Comparison of ENCODE assay signal across 27 mouse cellular contexts in the genomic region with DNA sequence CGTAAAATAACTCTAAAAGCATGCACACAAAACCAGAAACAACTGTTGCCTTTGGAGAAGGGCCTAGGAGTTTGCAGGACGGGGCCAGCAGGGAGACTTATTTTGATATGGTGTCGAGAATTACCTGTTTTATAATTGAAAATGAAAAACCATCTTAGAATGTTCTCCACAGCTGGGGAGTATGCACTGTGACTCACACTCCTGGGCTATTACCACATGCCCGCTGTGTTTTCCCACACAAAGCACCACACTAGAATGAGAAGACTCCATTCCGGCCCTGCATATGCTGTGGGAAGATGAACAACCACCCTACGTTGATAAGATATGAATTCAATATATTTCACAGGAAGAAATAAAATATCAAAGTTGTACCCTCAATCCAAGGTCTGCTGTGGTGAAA.
DNase-seq lines count a peak whose midpoint lies in the region; ATAC-seq and TF ChIP-seq lines count a peak whose summit lies in the region.
"Had no signal": no experiment of that assay in that cellular context is flagged by ENCODE, and none has a peak within 500 bp of the region (broad histone marks: within the 10 kb centered on the region; RNA-seq: fewer than 3 reads in every experiment).

No protein-coding gene starts in this region.

- intact Hi-C loops in heart, postnatal 10 days (cut with DNase I) = no loop called here

- no peak for ATAC-seq in neural tube, embryonic 13.5 days (ENCODE audit: low read depth)
- ATAC-seq in megakaryocyte progenitor cell, adult 5-6 weeks (replicated peaks; ENCODE audit: poor library complexity) = no peak
- ATAC-seq: activated CD4-positive, CD25-positive, alpha-beta regulatory T cell, adult 4 months; CD4-positive, CD25-positive, alpha-beta regulatory T cell, adult 4 months; forebrain, embryonic 13.5 days; forebrain, embryonic 16.5 days; Patski had no signal

- no peak for TF ChIP-seq CTCF in embryonic fibroblast, embryonic 13.5 days (IDR thresholded peaks at IDR 0.05; ENCODE audit: borderline replicate concordance, insufficient read depth, low read length)

- H3K4me1 ChIP-seq in heart, embryonic 10.5 days = 0 out of 2 replicates have a peak, but pooled peaks cover 5% of the 10 kb centered on the region
- H3K4me1 ChIP-seq in neural tube, embryonic 13.5 days (replicated peaks) = peaks cover 20% of the 10 kb centered on the region
- peaks cover 5% of the 10 kb centered on the region; the same call in 1 of the 2 replicates for H3K4me1 ChIP-seq in embryonic fibroblast, embryonic 13.5 days (ENCODE audit: control insufficient read depth, insufficient read depth, low read length)
- peaks cover 26% of the 10 kb centered on the region for H3K4me1 ChIP-seq in limb, embryonic 10.5 days
- H3K4me1 ChIP-seq: forebrain, embryonic 13.5 days had no signal

- no peak overlapping the region for H3K9ac ChIP-seq in neural tube, embryonic 13.5 days
- H3K9ac ChIP-seq: embryonic facial prominence, embryonic 12.5 days; forebrain, embryonic 13.5 days had no signal

- H3K4me2 ChIP-seq in neural tube, embryonic 13.5 days = no peak overlapping the region
- H3K4me2 ChIP-seq: embryonic facial prominence, embryonic 12.5 days; forebrain, embryonic 13.5 days had no signal

- H3K4me3 ChIP-seq in heart, embryonic 10.5 days = no peak overlapping the region
- H3K4me3 ChIP-seq in neural tube, embryonic 13.5 days = no peak overlapping the region
- H3K4me3 ChIP-seq in embryonic fibroblast, embryonic 13.5 days (ENCODE audit: insufficient read depth, low read length) = no peak overlapping the region
- no peak overlapping the region for H3K4me3 ChIP-seq in limb, embryonic 10.5 days
- H3K4me3 ChIP-seq: embryonic facial prominence, embryonic 10.5 days; embryonic facial prominence, embryonic 12.5 days; erythroblast, embryonic 14.5 days; forebrain, embryonic 13.5 days had no signal

- no peaks in the 10 kb centered on the region for H3K9me3 ChIP-seq in heart, embryonic 10.5 days
- no peaks in the 10 kb centered on the region for H3K9me3 ChIP-seq in neural tube, embryonic 13.5 days
- no peaks in the 10 kb centered on the region for H3K9me3 ChIP-seq in limb, embryonic 10.5 days (replicated peaks)
- H3K9me3 ChIP-seq: embryonic facial prominence, embryonic 10.5 days; forebrain, embryonic 13.5 days; G1E had no signal

- peak; percentile 27 for DNase-seq in heart, embryonic 10.5 days (ENCODE audit: low spot score)
- DNase-seq in heart, postnatal 10 days = no peak
- no peak for DNase-seq in neural tube, embryonic 10.5 days (ENCODE audit: extremely low spot score, low spot score)
- no peak for DNase-seq in limb, embryonic 10.5 days (ENCODE audit: low spot score)
- DNase-seq in retina, embryonic 14.5 days (ENCODE audit: low spot score) = no peak
- DNase-seq: adrenal gland, adult 8-10 months; adrenal gland, postnatal 14 days; adrenal gland, postnatal 36 days; B cell, adult 2 months; cerebellum, adult 11-12 months; cerebellum, adult 2 months; cerebellum, adult 9-10 months; cerebellum, postnatal 10 days; cerebellum, postnatal 25 days had no signal

- WGBS in heart, embryonic 10.5 days = 87% methylated on average over 6 of the region's 6 CpGs
- WGBS in neural tube, embryonic 13.5 days = 90% methylated on average over 6 of the region's 6 CpGs
- WGBS in limb, embryonic 10.5 days = 94% methylated on average over 6 of the region's 6 CpGs

- TF ChIP-seq POLR2A in embryonic fibroblast, embryonic 13.5 days (IDR thresholded peaks at IDR 0.05; ENCODE audit: low read depth, low read length) = no peak

- 0 out of 2 replicates have a peak, but pooled peaks cover 3% of the 10 kb centered on the region for H3K36me3 ChIP-seq in heart, embryonic 10.5 days
- H3K36me3 ChIP-seq in neural tube, embryonic 13.5 days = no peaks in the 10 kb centered on the region
- H3K36me3 ChIP-seq in limb, embryonic 10.5 days = peaks cover 7% of the 10 kb centered on the region
- H3K36me3 ChIP-seq: embryonic facial prominence, embryonic 12.5 days had no signal

- no peaks in the 10 kb centered on the region for H3K27me3 ChIP-seq in heart, embryonic 10.5 days (ENCODE audit: insufficient read depth, poor library complexity, severe bottlenecking)
- no peaks in the 10 kb centered on the region for H3K27me3 ChIP-seq in neural tube, embryonic 13.5 days
- H3K27me3 ChIP-seq in limb, embryonic 10.5 days (ENCODE audit: low read depth, poor library complexity, severe bottlenecking) = no peaks in the 10 kb centered on the region
- H3K27me3 ChIP-seq: CH12.LX; embryonic facial prominence, embryonic 12.5 days; forebrain, embryonic 13.5 days; Patski had no signal

- no peak overlapping the region for H3K27ac ChIP-seq in heart, embryonic 10.5 days
- H3K27ac ChIP-seq in neural tube, embryonic 13.5 days (replicated peaks) = 0 out of 2 replicates have a peak overlapping the region, but pooled peaks have one; percentile 14
- peak overlapping the region; percentile 37 for H3K27ac ChIP-seq in embryonic fibroblast, embryonic 13.5 days (ENCODE audit: insufficient read depth, low read length)
- H3K27ac ChIP-seq in limb, embryonic 10.5 days = peak overlapping the region; percentile 80
- H3K27ac ChIP-seq: embryonic facial prominence, embryonic 12.5 days; forebrain, embryonic 13.5 days had no signal
